Mouse (Mus musculus) limb, embryonic 11.5 days (tissue): ENCODE results near the gene Ing2. TPM values are rescaled to one million over a fixed set of nuclear protein-coding genes. Genes with fewer than 3 reads are reported as not detected.

ENCODE experiments used
- ATAC-seq: fragments of 200-750 bp; cut with Nextera tagmentation; 2 replicates; pipeline ENCODE4 v1.8.0; 2017; ENCODE audit warnings: low read depth; ENCODE audit not compliant: insufficient number of reproducible peaks, low FRiP score, low TSS enrichment
- DNase-seq: peaks from one replicate; pipeline ENCODE4 v3.0.0-alpha.2; 2015; ENCODE audit warnings: low spot score
- H3K27ac ChIP-seq: fragments of 300-500 bp; sonication (generic); replicated peaks from 2 replicates; pipeline ENCODE4 v1.5.1; 2014; ENCODE audit warnings: low read depth, mild to moderate bottlenecking, low read length
- H3K27me3 ChIP-seq: fragments of 300-500 bp; sonication (generic); 2 replicates; pipeline ENCODE4 v1.6.1; 2014; ENCODE audit warnings: mild to moderate bottlenecking, low read length, mixed read lengths; ENCODE audit not compliant: control insufficient read depth, insufficient read depth
- H3K36me3 ChIP-seq: fragments of 300-500 bp; sonication (generic); 2 replicates; pipeline ENCODE4 v1.6.1; 2014; ENCODE audit warnings: mild to moderate bottlenecking, low read length, moderate library complexity, mixed read lengths; ENCODE audit not compliant: control insufficient read depth, insufficient read depth
- H3K4me1 ChIP-seq: fragments of 300-500 bp; sonication (generic); 2 replicates; pipeline ENCODE4 v1.6.1; 2014; ENCODE audit warnings: low read length, mixed read lengths; ENCODE audit not compliant: control insufficient read depth, insufficient read depth
- H3K4me2 ChIP-seq: fragments of 300-500 bp; sonication (generic); 2 replicates; pipeline ENCODE4 v1.6.1; 2014; ENCODE audit warnings: low read depth, mild to moderate bottlenecking, moderate library complexity; ENCODE audit not compliant: severe bottlenecking
- H3K4me3 ChIP-seq: fragments of 300-500 bp; sonication (generic); 2 replicates; pipeline ENCODE4 v1.5.1; 2014; ENCODE audit warnings: low read depth, low read length
- H3K9ac ChIP-seq: fragments of 300-500 bp; sonication (generic); 2 replicates; pipeline ENCODE4 v1.6.1; 2014; ENCODE audit warnings: mild to moderate bottlenecking, low read length
- H3K9me3 ChIP-seq: fragments of 300-500 bp; sonication (generic); 2 replicates; pipeline ENCODE4 v1.6.1; 2016; ENCODE audit warnings: low read length; ENCODE audit not compliant: control insufficient read depth
- WGBS: fragments of 180-500 bp; shearing (Covaris S2); extraction: QIAGEN DNeasy Blood & Tissue Kit; methylation state at CpG from one replicate; pipeline ENCODE4 v1.1.7; 2014; 5-methylcytosine and 5-hydroxymethylcytosine counted together
- polyA plus RNA-seq: library from polyadenylated mRNA; unstranded; fragments of >200 nt; fragmentation: Nextera tagmentation; extraction: Ambion mirVana; gene quantifications from 2 replicates; pipeline ENCODE4 v1.2.1, GENCODE M21; 2014

Gene Ing2
- polyA plus RNA-seq, 1 experiment from 2014 or later, result 12.1 TPM

DNA sequence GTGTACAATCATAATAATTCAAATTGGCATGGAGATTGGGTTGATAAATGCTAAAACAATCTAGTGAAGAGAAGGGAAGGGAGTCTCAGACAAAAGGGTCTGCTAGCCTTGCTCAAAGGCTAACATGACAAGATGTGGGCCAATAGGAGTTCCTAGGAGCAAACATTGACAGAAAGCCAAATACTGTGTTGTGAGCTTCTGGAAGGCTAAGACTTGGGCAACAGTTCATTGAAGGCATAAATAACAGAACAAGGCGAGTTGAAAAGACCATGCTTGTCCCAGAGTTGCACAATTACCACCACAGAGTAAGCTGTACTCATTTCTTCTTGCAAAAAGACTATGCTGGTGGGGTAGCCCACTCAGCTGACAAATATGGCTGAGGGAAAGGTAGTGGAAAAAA lies 22.3 kb upstream of the Ing2 start:
- Histone ChIP-seq H3K4me2 (no peak overlapping the region), H3K9me3 (no peaks in the 10 kb centered on the region), H3K36me3 (no peaks in the 10 kb centered on the region), H3K9ac (no peak overlapping the region), H3K4me1 (no peaks in the 10 kb centered on the region), H3K27me3 (no peaks in the 10 kb centered on the region), H3K4me3 (no peak overlapping the region), H3K27ac (no peak overlapping the region)
- 69% methylated on average over 1 of the region's 1 CpGs for WGBS
- ATAC-seq (no peak), DNase-seq (no peak)

DNA sequence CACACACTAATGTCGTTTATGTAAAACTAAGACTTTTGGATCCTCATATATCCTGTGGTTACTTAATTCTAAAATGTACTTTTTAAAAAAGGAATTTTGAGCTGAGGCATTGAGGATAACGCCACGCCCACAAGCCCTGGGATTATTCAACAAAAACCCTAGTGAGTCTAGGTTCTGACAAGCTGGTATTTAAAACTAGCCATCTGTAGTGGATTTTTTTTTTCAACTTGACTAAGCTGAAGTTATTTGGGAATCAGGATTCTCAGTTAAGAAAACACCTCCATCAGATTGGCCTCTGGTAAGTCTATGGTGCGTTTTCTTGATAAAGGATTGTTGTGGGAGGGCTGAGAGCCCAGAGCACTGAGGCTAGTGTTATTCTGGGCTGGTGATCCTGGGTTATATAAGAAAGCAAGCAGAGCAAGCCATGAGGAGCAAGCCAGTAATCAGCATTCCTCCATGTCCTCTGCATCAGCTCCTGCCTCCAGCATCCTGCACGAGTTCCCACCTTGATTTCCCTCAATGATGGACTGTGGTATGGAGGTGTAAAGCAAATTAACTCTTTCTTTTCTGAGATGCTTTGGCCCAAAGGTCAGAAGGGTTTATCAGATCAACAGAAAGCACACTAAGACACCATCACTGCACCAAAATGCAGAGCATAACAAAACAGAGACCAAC lies 20.2 kb upstream of the Ing2 start:
- Histone ChIP-seq H3K4me3 (no peak overlapping the region), H3K27me3 (no peaks in the 10 kb centered on the region), H3K4me2 (no peak overlapping the region), H3K4me1 (no peaks in the 10 kb centered on the region), H3K9ac (no peak overlapping the region), H3K36me3 (no peaks in the 10 kb centered on the region), H3K27ac (no peak overlapping the region), H3K9me3 (no peaks in the 10 kb centered on the region)
- ATAC-seq, result no peak
- DNase-seq, result no peak
- 80% methylated on average over 5 of the region's 5 CpGs for WGBS

DNA sequence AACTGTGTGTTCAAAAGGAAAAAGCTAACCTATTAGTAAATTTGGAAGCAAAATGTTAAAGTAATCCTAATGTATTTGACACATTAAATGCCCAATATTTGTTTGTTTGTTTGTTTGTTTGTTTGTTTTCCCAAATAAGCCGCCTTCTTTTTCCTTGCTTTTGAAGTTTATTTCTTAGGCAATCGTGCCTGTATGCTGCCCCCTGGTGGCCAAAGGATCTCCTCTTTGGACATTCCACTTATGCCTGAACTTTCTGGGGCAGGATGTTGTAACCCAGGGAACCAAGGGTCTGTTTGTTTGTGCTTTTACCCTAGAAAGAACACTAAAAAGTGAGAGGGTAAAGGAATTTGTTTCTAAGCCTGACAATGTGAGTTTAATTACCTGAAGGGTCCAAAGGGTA lies 17.8 kb upstream of the Ing2 start:
- H3K4me3 ChIP-seq, result no peak overlapping the region
- ATAC-seq (no peak), DNase-seq (peak; percentile 88)
- H3K4me1 ChIP-seq, result no peaks in the 10 kb centered on the region
- H3K27me3 ChIP-seq, result no peaks in the 10 kb centered on the region
- H3K36me3 ChIP-seq, result no peaks in the 10 kb centered on the region
- no peaks in the 10 kb centered on the region for H3K9me3 ChIP-seq
- H3K4me2 ChIP-seq, result no peak overlapping the region
- no peak overlapping the region for H3K9ac ChIP-seq
- no peak overlapping the region for H3K27ac ChIP-seq
- 20% methylated on average over 2 of the region's 2 CpGs for WGBS

DNA sequence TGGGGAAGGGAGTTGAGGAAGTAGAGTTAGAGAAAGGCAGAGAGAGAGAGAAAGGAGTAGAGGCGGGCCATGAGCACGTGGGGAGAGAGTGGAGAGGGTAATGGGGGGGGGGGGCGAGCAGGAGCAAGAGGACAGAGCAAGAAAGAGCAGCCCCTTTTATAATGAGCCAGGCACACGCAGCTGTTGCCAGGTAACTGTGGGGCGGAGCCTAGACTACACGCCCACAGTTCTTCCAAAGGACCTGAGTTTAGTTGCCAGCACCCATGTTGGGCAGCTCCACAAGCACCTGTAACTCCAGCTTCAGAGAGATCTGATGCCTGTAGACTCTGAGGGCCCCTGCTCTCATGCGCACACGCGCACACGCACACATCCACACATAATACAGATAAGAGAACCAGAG lies 16.5 kb upstream of the Ing2 start:
- no peak for DNase-seq
- no peaks in the 10 kb centered on the region for H3K9me3 ChIP-seq
- H3K9ac ChIP-seq, result no peak overlapping the region
- no peaks in the 10 kb centered on the region for H3K36me3 ChIP-seq
- H3K4me3 ChIP-seq, result no peak overlapping the region
- WGBS, result 75% methylated on average over 9 of the region's 10 CpGs
- H3K4me1 ChIP-seq, result no peaks in the 10 kb centered on the region
- no peak for ATAC-seq
- H3K27ac ChIP-seq, result no peak overlapping the region
- no peak overlapping the region for H3K4me2 ChIP-seq
- H3K27me3 ChIP-seq, result no peaks in the 10 kb centered on the region

DNA sequence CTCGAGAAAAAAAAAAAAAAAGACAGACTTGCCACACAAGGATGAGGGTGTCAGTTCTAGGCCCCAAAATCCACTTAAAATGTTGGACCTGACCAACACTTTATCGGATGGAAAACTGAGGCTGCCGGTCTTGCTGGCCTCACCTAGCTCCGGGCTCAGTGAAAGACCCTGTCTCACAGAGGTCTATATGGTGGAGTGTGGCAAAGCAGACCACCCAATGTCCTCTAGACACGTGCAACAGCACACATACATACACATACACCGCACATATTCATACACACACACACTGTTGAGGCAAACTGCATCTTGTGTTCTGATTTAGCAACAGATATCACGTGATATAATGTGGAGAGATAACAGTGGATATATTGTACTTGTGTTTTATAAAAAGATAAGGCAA lies 15.9 kb upstream of the Ing2 start:
- Histone ChIP-seq H3K4me1 (no peaks in the 10 kb centered on the region), H3K27ac (no peak overlapping the region), H3K4me2 (peak overlapping the region; percentile 39; the same call in 1 of the 2 replicates), H3K9me3 (no peaks in the 10 kb centered on the region), H3K27me3 (no peaks in the 10 kb centered on the region), H3K9ac (no peak overlapping the region; the same call in 1 of the 2 replicates), H3K4me3 (no peak overlapping the region), H3K36me3 (no peaks in the 10 kb centered on the region)
- WGBS, result 49% methylated on average over 7 of the region's 7 CpGs
- ATAC-seq (no peak), DNase-seq (no peak)

DNA sequence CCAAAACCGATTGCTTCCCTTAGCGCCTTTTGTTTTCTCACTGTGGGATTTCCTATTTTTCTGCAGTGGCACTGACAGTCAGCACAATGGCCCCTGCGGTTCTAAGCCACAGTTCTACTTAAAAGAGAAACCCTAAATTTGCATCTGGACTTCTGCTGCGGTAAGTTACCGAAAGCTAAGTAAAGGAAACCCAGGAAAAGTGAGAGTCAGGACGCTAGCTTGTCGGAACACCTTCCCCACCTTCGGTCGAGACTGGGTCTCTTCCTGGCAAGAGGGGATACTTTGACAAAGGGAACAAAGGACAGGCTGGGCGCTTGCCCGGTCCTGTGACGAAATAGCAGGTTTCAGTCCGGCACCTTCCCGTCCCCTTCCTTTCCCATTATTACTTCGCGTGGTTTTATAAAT lies 15.3 kb upstream of the Ing2 start:
- no peak for ATAC-seq
- no peaks in the 10 kb centered on the region for H3K9me3 ChIP-seq
- WGBS, result 8% methylated on average over 16 of the region's 16 CpGs
- no peaks in the 10 kb centered on the region for H3K4me1 ChIP-seq
- peak overlapping the region; percentile 39; the same call in 1 of the 2 replicates for H3K4me2 ChIP-seq
- no peaks in the 10 kb centered on the region for H3K27me3 ChIP-seq
- peak overlapping the region; percentile 36 for H3K9ac ChIP-seq
- no peaks in the 10 kb centered on the region for H3K36me3 ChIP-seq
- peak; percentile 57 for DNase-seq
- H3K4me3 ChIP-seq, result peak overlapping the region; percentile 24
- H3K27ac ChIP-seq, result no peak overlapping the region

DNA sequence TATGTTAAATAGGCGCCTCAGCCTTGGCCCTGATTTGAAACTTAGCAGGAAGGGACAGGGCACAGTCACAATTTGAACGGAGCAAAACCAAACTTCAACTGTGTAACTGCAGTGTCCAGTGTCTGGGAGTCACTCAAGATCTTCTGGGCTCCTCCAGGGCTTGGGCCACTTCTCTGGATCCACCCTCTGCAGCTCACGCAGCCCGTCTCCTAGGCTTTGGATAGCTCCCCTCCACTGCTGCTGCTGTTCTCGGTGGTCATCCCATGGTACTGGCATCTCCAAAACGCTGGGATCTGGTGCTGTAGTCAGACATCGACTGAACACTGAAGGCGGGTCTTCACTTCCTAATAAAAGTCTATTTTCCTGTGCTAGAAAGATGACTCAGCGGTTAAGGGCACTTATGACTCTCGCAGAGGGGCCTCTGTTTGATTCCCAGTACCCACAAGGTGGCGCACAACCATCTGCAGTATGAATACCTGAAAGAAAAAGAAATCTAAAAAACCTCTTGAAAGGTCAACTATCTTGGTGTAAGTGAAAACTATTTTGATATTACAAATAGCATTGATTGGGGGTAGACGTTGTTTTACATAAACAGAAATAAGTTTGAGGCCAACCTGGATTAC lies 14.5 kb upstream of the Ing2 start:
- peak; percentile 37 for DNase-seq
- H3K4me3 ChIP-seq, result no peak overlapping the region
- H3K9me3 ChIP-seq, result no peaks in the 10 kb centered on the region
- no peaks in the 10 kb centered on the region for H3K27me3 ChIP-seq
- no peak overlapping the region for H3K9ac ChIP-seq
- H3K27ac ChIP-seq, result no peak overlapping the region
- no peak overlapping the region for H3K4me2 ChIP-seq
- H3K36me3 ChIP-seq, result no peaks in the 10 kb centered on the region
- no peak for ATAC-seq
- H3K4me1 ChIP-seq, result no peaks in the 10 kb centered on the region
- 63% methylated on average over 12 of the region's 12 CpGs for WGBS

DNA sequence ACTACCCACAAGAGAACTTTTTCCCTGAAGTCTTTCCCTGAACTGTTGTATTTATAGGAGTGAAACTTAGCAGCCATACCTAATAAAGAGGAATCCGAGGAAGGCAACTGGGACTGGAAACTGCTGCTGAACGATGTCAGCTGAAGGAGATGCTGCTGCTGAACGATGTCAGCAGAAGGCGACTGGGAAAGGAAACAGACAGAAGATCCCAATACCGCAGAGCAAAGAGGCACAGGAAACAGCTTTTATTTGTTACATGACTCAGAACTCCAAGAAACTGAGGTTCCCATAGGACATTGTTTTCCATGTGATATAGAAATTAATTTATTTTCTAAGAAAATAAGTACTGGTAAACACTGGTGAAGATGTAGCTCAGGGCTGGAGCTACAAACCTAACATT lies 9.1 kb upstream of the Ing2 start:
- WGBS, result 79% methylated on average over 5 of the region's 5 CpGs

More for the DNA sequence above, 9.1 kb upstream of the Ing2 start:
- ATAC-seq, result no peak
- Histone ChIP-seq H3K36me3 (no peaks in the 10 kb centered on the region), H3K27ac (no peak overlapping the region), H3K4me3 (no peak overlapping the region), H3K9me3 (no peaks in the 10 kb centered on the region), H3K4me2 (no peak overlapping the region), H3K27me3 (no peaks in the 10 kb centered on the region), H3K4me1 (no peaks in the 10 kb centered on the region), H3K9ac (no peak overlapping the region)
- DNase-seq, result no peak
